Mouse (Mus musculus) megakaryocyte progenitor cell, adult 5-6 weeks (primary cell): Measurements from ENCODE around the gene Myo18b. TPM values are rescaled to one million over a fixed set of nuclear protein-coding genes. Genes with fewer than 3 reads are reported as not detected.

ENCODE experiments used
- ATAC-seq: replicated peaks from 2 replicates; pipeline ENCODE4 v1.8.0; 2016; ENCODE audit warnings: mild to moderate bottlenecking, moderate TSS enrichment, inconsistent platforms; ENCODE audit not compliant: poor library complexity
- total RNA-seq, 2 experiments: library from RNA; stranded (forward) in 1 of 2; stranded (reverse) in 1 of 2; fragments of 157-497, 149-512 nt in 1 of 2; fragments of 200-1000 nt in 1 of 2; gene quantifications; 2 replicates each; pipeline versions ENCODE4 v1.2.3 to v1.2.4; 2015 to 2017

Myo18b gene
- total RNA-seq, 2 experiments from 2014 or later, result 0.84 to 2.2 TPM

DNA sequence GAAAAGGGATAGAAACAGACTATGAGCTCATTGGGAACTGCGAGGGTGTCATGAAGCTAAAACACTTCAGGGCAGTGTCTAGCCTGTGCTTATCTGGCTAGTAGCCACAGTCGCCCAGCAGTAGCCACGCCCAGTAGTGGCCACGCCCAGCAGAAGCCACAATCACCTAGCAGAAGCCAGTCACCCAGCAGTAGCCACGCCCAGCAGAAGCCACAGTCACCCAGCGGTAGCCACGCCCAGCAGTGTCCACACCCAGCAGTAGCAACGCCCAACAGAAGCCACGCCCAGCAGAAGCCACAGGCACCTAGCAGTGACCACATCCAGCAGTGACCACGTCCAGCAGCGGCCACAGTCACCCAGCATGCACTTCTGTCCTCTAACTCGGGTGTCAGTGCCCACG, 255.5 kb downstream of the Myo18b start:
- peak; percentile 71 for ATAC-seq

Other genes with a start within 250 kb of the Myo18b start
- 17.0 and 18.6 TPM in 2 replicates for gene Grk3, start 119.4 kb upstream of the Myo18b start, total RNA-seq (2015)
- 18.7 and 21.8 TPM in 2 replicates for gene Grk3, start 119.4 kb upstream of the Myo18b start, total RNA-seq (2017)
- gene Crybb2, start 173.8 kb upstream of the Myo18b start, total RNA-seq (2015), result not detected in 2 replicates
- not detected in 2 replicates for gene Crybb2, start 173.8 kb upstream of the Myo18b start, total RNA-seq (2017)
- gene Crybb3, start 185.2 kb upstream of the Myo18b start, total RNA-seq (2015), result not detected in 2 replicates
- gene Crybb3, start 185.2 kb upstream of the Myo18b start, total RNA-seq (2017), result not detected in 2 replicates